Mouse (Mus musculus) megakaryocyte, embryonic 14.5 days (primary cell): ENCODE results near the gene Larp1b. TPM values are rescaled to one million over a fixed set of nuclear protein-coding genes. Genes with fewer than 3 reads are reported as not detected.
"Not testable (repeated sequence)": the region's sequence is repeated elsewhere in the genome, so short reads cannot be mapped to it uniquely, and the experiment has no call there.

ENCODE experiments used
- H3K27me3 ChIP-seq: replicated peaks from 2 replicates; pipeline ENCODE3; 2012; ENCODE audit warnings: inconsistent platforms
- H3K36me3 ChIP-seq: replicated peaks from 2 replicates; pipeline ENCODE3; 2012; ENCODE audit warnings: low read length, inconsistent platforms, mixed read lengths
- H3K4me1 ChIP-seq: 2 replicates; pipeline ENCODE4 v1.6.1; 2012; ENCODE audit warnings: inconsistent platforms
- H3K4me3 ChIP-seq: replicated peaks from 2 replicates; pipeline ENCODE3; 2012; ENCODE audit warnings: moderate library complexity, mild to moderate bottlenecking, inconsistent platforms
- H3K9me3 ChIP-seq: 2 replicates; pipeline ENCODE4 v1.6.1; 2012; ENCODE audit warnings: inconsistent platforms
- FLI1 ChIP-seq: IDR thresholded peaks from 2 replicates; pipeline ENCODE4 v1.6.1; 2012; ENCODE audit warnings: low read length, inconsistent platforms, mixed read lengths
- GATA1 ChIP-seq: IDR thresholded peaks from 3 replicates; pipeline ENCODE4 v1.6.1; 2012; ENCODE audit warnings: mixed read lengths, low read length, inconsistent platforms, borderline replicate concordance
- polyA plus RNA-seq: library from polyadenylated mRNA; stranded (reverse); fragments of >175 nt; gene quantifications from 2 replicates; pipeline ENCODE4 v1.2.3, GENCODE M21; 2012; ENCODE audit warnings: low replicate concordance; ENCODE audit not compliant: insufficient read depth

The Larp1b gene
- polyA plus RNA-seq, result 20.7 and 31.6 TPM in 2 replicates

- Histone ChIP-seq H3K9me3 (no peaks in the 10 kb centered on the region), H3K4me3 (peak within 1 kb of the TSS; percentile 98), H3K27me3 (no peaks in the 10 kb centered on the region), H3K36me3 (no peaks in the 10 kb centered on the region), H3K4me1 (peaks cover 55% of the 10 kb centered on the region)
- TF ChIP-seq GATA1, result no peak
- TF ChIP-seq FLI1, result no peak
These were observed at the start of gene Larp1b for GRCm38 (mm10) chr3:40949170-40949902. Gene Larp1b, plus strand, starts transcription at chr3:40949828.

GRCm38 (mm10) chr3:40902443-40902842 is 47.2 kb upstream of the Larp1b start, which contains the start of gene 1700034I23Rik:
Gene 1700034I23Rik, minus strand, starts transcription at chr3:40902543.
- Histone ChIP-seq H3K4me1 (peaks cover 10% of the 10 kb centered on the region; the same call in 1 of the 2 replicates), H3K36me3 (peaks cover 29% of the 10 kb centered on the region)
- not testable (repeated sequence) for H3K9me3 ChIP-seq, H3K27me3 ChIP-seq, H3K4me3 ChIP-seq

GRCm38 (mm10) chr3:40938189-40938588 is 11.4 kb upstream of the Larp1b start:
- TF ChIP-seq FLI1 (no peak), GATA1 (no peak)
- H3K27me3 ChIP-seq, result no peaks in the 10 kb centered on the region
- no peaks in the 10 kb centered on the region for H3K9me3 ChIP-seq
- H3K4me1 ChIP-seq, result no peaks in the 10 kb centered on the region
- H3K36me3 ChIP-seq, result peaks cover 56% of the 10 kb centered on the region
- H3K4me3 ChIP-seq, result no peak overlapping the region

- TF ChIP-seq FLI1 (no peak), GATA1 (no peak)
- peaks cover 52% of the 10 kb centered on the region for H3K36me3 ChIP-seq
- no peak overlapping the region for H3K4me3 ChIP-seq
- no peaks in the 10 kb centered on the region for H3K9me3 ChIP-seq
- no peaks in the 10 kb centered on the region for H3K4me1 ChIP-seq
- no peaks in the 10 kb centered on the region for H3K27me3 ChIP-seq
These were observed 11.0 kb upstream of the Larp1b start for GRCm38 (mm10) chr3:40938592-40938991.

- H3K36me3 ChIP-seq, result peaks cover 48% of the 10 kb centered on the region
- TF ChIP-seq FLI1 (no peak), GATA1 (no peak)
- H3K9me3 ChIP-seq, result no peaks in the 10 kb centered on the region
- no peaks in the 10 kb centered on the region for H3K27me3 ChIP-seq
- no peak overlapping the region for H3K4me3 ChIP-seq
- H3K4me1 ChIP-seq, result no peaks in the 10 kb centered on the region
These were observed 10.6 kb upstream of the Larp1b start for GRCm38 (mm10) chr3:40939019-40939418.

GRCm38 (mm10) chr3:40949903-40950600 is 424 bp downstream of the Larp1b start:
- Histone ChIP-seq H3K27me3 (no peaks in the 10 kb centered on the region), H3K4me3 (peak overlapping the region; percentile 98), H3K36me3 (no peaks in the 10 kb centered on the region), H3K4me1 (peaks cover 61% of the 10 kb centered on the region), H3K9me3 (no peaks in the 10 kb centered on the region)
- TF ChIP-seq FLI1 (no peak), GATA1 (no peak)

- Histone ChIP-seq H3K4me3 (peak overlapping the region; percentile 98), H3K36me3 (no peaks in the 10 kb centered on the region), H3K4me1 (peaks cover 64% of the 10 kb centered on the region), H3K9me3 (no peaks in the 10 kb centered on the region), H3K27me3 (no peaks in the 10 kb centered on the region)
- TF ChIP-seq FLI1, result no peak
- no peak for TF ChIP-seq GATA1
These were observed 1.1 kb downstream of the Larp1b start for GRCm38 (mm10) chr3:40950601-40951201.

GRCm38 (mm10) chr3:40951365-40951764 is 1.7 kb downstream of the Larp1b start:
- peak overlapping the region; percentile 98 for H3K4me3 ChIP-seq
- no peak for TF ChIP-seq FLI1
- TF ChIP-seq GATA1, result no peak
- H3K4me1 ChIP-seq, result peaks cover 57% of the 10 kb centered on the region
- no peaks in the 10 kb centered on the region for H3K9me3 ChIP-seq
- no peaks in the 10 kb centered on the region for H3K36me3 ChIP-seq
- H3K27me3 ChIP-seq, result no peaks in the 10 kb centered on the region

- H3K36me3 ChIP-seq, result no peaks in the 10 kb centered on the region
- H3K9me3 ChIP-seq, result no peaks in the 10 kb centered on the region
- no peak for TF ChIP-seq FLI1
- no peak for TF ChIP-seq GATA1
- H3K4me3 ChIP-seq, result peak overlapping the region; percentile 54
- H3K27me3 ChIP-seq, result no peaks in the 10 kb centered on the region
- H3K4me1 ChIP-seq, result peaks cover 47% of the 10 kb centered on the region
These were observed 3.0 kb downstream of the Larp1b start for GRCm38 (mm10) chr3:40952606-40953005.

GRCm38 (mm10) chr3:40954792-40955191 is 5.2 kb downstream of the Larp1b start:
- Histone ChIP-seq H3K4me1 (peaks cover 42% of the 10 kb centered on the region), H3K4me3 (no peak overlapping the region), H3K9me3 (no peaks in the 10 kb centered on the region), H3K27me3 (no peaks in the 10 kb centered on the region), H3K36me3 (peaks cover 3% of the 10 kb centered on the region)
- TF ChIP-seq GATA1, result no peak
- no peak for TF ChIP-seq FLI1
